Mouse (Mus musculus) forebrain, embryonic 11.5 days (tissue): ENCODE measurements around the gene A730071L15Rik. TPM values are rescaled to one million over a fixed set of nuclear protein-coding genes. Genes with fewer than 3 reads are reported as not detected.

Experiments used
- ATAC-seq: fragments of 200-750 bp; cut with Nextera tagmentation; replicated peaks from 2 replicates; pipeline ENCODE4 v1.8.0; 2017; ENCODE audit warnings: moderate TSS enrichment; ENCODE audit not compliant: low FRiP score
- DNase-seq: peaks from one replicate; pipeline ENCODE4 v3.0.0-alpha.2; 2017; ENCODE audit warnings: low spot score
- H3K27ac ChIP-seq: fragments of 300-500 bp; sonication (generic); 2 replicates; pipeline ENCODE4 v1.5.1; 2014; ENCODE audit warnings: low read depth, low read length
- H3K27me3 ChIP-seq: fragments of 300-500 bp; sonication (generic); 2 replicates; pipeline ENCODE4 v1.6.1; 2014; ENCODE audit warnings: mild to moderate bottlenecking, low read length, mixed read lengths; ENCODE audit not compliant: control insufficient read depth, insufficient read depth
- H3K36me3 ChIP-seq: fragments of 300-500 bp; sonication (generic); 2 replicates; pipeline ENCODE4 v1.6.1; 2014; ENCODE audit warnings: mild to moderate bottlenecking, low read length, moderate library complexity, mixed read lengths; ENCODE audit not compliant: control insufficient read depth, insufficient read depth
- H3K4me1 ChIP-seq: fragments of 300-500 bp; sonication (generic); replicated peaks from 2 replicates; pipeline ENCODE4 v1.6.1; 2014; ENCODE audit warnings: low read length, mixed read lengths; ENCODE audit not compliant: control insufficient read depth, insufficient read depth
- H3K4me2 ChIP-seq: fragments of 300-500 bp; sonication (generic); 2 replicates; pipeline ENCODE4 v1.6.1; 2014; ENCODE audit warnings: low read depth, mild to moderate bottlenecking, low read length, moderate library complexity, mixed read lengths; ENCODE audit not compliant: severe bottlenecking
- H3K4me3 ChIP-seq: fragments of 300-500 bp; sonication (generic); 2 replicates; pipeline ENCODE4 v1.5.1; 2014; ENCODE audit warnings: low read depth, low read length
- H3K9ac ChIP-seq: fragments of 300-500 bp; sonication (generic); 2 replicates; pipeline ENCODE4 v1.6.1; 2014; ENCODE audit warnings: low read length
- H3K9me3 ChIP-seq: fragments of 300-500 bp; sonication (generic); 2 replicates; pipeline ENCODE4 v1.6.1; 2016; ENCODE audit warnings: low read length, mixed read lengths; ENCODE audit not compliant: control insufficient read depth
- WGBS: fragments of 180-500 bp; shearing (Covaris S2); extraction: QIAGEN DNeasy Blood & Tissue Kit; methylation state at CpG from one replicate; pipeline ENCODE4 v1.1.7; 2014; 5-methylcytosine and 5-hydroxymethylcytosine counted together
- polyA plus RNA-seq: library from polyadenylated mRNA; unstranded; fragments of >200 nt; fragmentation: Nextera tagmentation; extraction: Ambion mirVana; gene quantifications from 2 replicates; pipeline ENCODE4 v1.2.1, GENCODE M21; 2014

A730071L15Rik gene
- polyA plus RNA-seq, 1 experiment from 2014 or later = 0.72 TPM

- H3K4me2 ChIP-seq = no peak overlapping the region
- H3K9ac ChIP-seq = no peak overlapping the region
- no peak for DNase-seq
- H3K4me3 ChIP-seq = no peak overlapping the region
- no peak overlapping the region for H3K27ac ChIP-seq
- no peaks in the 10 kb centered on the region for H3K4me1 ChIP-seq
- no peaks in the 10 kb centered on the region for H3K9me3 ChIP-seq
- no peaks in the 10 kb centered on the region for H3K27me3 ChIP-seq
- H3K36me3 ChIP-seq = no peaks in the 10 kb centered on the region
- no peak for ATAC-seq
Measured at GRCm38 (mm10) chr11:6161549-6161948, 38.3 kb upstream of the A730071L15Rik start.

- ATAC-seq (no peak), DNase-seq (no peak)
- H3K9me3 ChIP-seq = no peaks in the 10 kb centered on the region
- no peak overlapping the region for H3K4me2 ChIP-seq
- H3K4me3 ChIP-seq = no peak overlapping the region
- H3K27me3 ChIP-seq = no peaks in the 10 kb centered on the region
- no peak overlapping the region for H3K27ac ChIP-seq
- no peaks in the 10 kb centered on the region for H3K36me3 ChIP-seq
- no peaks in the 10 kb centered on the region for H3K4me1 ChIP-seq
- no peak overlapping the region for H3K9ac ChIP-seq
- WGBS = 96% methylated on average over 3 of the region's 3 CpGs
Measured at GRCm38 (mm10) chr11:6163062-6163461, 36.8 kb upstream of the A730071L15Rik start.

GRCm38 (mm10) chr11:6163706-6164105 lies 36.1 kb upstream of the A730071L15Rik start:
- H3K27me3 ChIP-seq = no peaks in the 10 kb centered on the region
- 92% methylated on average over 12 of the region's 12 CpGs for WGBS
- no peak overlapping the region for H3K27ac ChIP-seq
- ATAC-seq (no peak), DNase-seq (no peak)
- H3K4me2 ChIP-seq = no peak overlapping the region
- H3K9me3 ChIP-seq = no peaks in the 10 kb centered on the region
- H3K9ac ChIP-seq = no peak overlapping the region
- no peaks in the 10 kb centered on the region for H3K36me3 ChIP-seq
- H3K4me3 ChIP-seq = no peak overlapping the region
- no peaks in the 10 kb centered on the region for H3K4me1 ChIP-seq

- H3K36me3 ChIP-seq = no peaks in the 10 kb centered on the region
- no peak overlapping the region for H3K4me2 ChIP-seq
- ATAC-seq = no peak
- H3K27ac ChIP-seq = no peak overlapping the region
- H3K9ac ChIP-seq = no peak overlapping the region
- WGBS = 97% methylated on average over 7 of the region's 7 CpGs
- DNase-seq = no peak
- H3K9me3 ChIP-seq = no peaks in the 10 kb centered on the region
- H3K4me1 ChIP-seq = no peaks in the 10 kb centered on the region
- H3K4me3 ChIP-seq = no peak overlapping the region
- no peaks in the 10 kb centered on the region for H3K27me3 ChIP-seq
Measured at GRCm38 (mm10) chr11:6164781-6165180, 35.0 kb upstream of the A730071L15Rik start.

- Histone ChIP-seq H3K9ac (no peak overlapping the region), H3K36me3 (no peaks in the 10 kb centered on the region), H3K4me1 (no peaks in the 10 kb centered on the region), H3K27me3 (no peaks in the 10 kb centered on the region), H3K27ac (no peak overlapping the region), H3K4me3 (no peak overlapping the region), H3K4me2 (no peak overlapping the region), H3K9me3 (no peaks in the 10 kb centered on the region)
- WGBS = 94% methylated on average over 7 of the region's 7 CpGs
- ATAC-seq (no peak), DNase-seq (no peak)
Measured at GRCm38 (mm10) chr11:6165391-6166081, 34.3 kb upstream of the A730071L15Rik start.

GRCm38 (mm10) chr11:6166351-6166750 lies 33.5 kb upstream of the A730071L15Rik start:
- no peaks in the 10 kb centered on the region for H3K9me3 ChIP-seq
- no peaks in the 10 kb centered on the region for H3K4me1 ChIP-seq
- no peak overlapping the region for H3K27ac ChIP-seq
- H3K4me3 ChIP-seq = no peak overlapping the region
- no peaks in the 10 kb centered on the region for H3K27me3 ChIP-seq
- no peak overlapping the region for H3K9ac ChIP-seq
- H3K36me3 ChIP-seq = no peaks in the 10 kb centered on the region
- no peak for DNase-seq
- 95% methylated on average over 12 of the region's 12 CpGs for WGBS
- ATAC-seq = no peak
- H3K4me2 ChIP-seq = no peak overlapping the region

- H3K4me3 ChIP-seq = no peak overlapping the region
- no peaks in the 10 kb centered on the region for H3K9me3 ChIP-seq
- H3K27ac ChIP-seq = no peak overlapping the region
- WGBS = 93% methylated on average over 2 of the region's 2 CpGs
- H3K36me3 ChIP-seq = no peaks in the 10 kb centered on the region
- DNase-seq = no peak
- H3K4me2 ChIP-seq = no peak overlapping the region
- ATAC-seq = no peak
- H3K9ac ChIP-seq = no peak overlapping the region
- no peaks in the 10 kb centered on the region for H3K4me1 ChIP-seq
- no peaks in the 10 kb centered on the region for H3K27me3 ChIP-seq
Measured at GRCm38 (mm10) chr11:6169041-6169663, 30.7 kb upstream of the A730071L15Rik start.

GRCm38 (mm10) chr11:6174719-6175118 lies 25.1 kb upstream of the A730071L15Rik start:
- 90% methylated on average over 7 of the region's 7 CpGs for WGBS
- Histone ChIP-seq H3K9ac (no peak overlapping the region), H3K27ac (no peak overlapping the region), H3K4me3 (no peak overlapping the region), H3K4me1 (peaks cover 9% of the 10 kb centered on the region), H3K9me3 (no peaks in the 10 kb centered on the region), H3K27me3 (no peaks in the 10 kb centered on the region), H3K4me2 (no peak overlapping the region), H3K36me3 (no peaks in the 10 kb centered on the region)
- ATAC-seq = no peak
- DNase-seq = no peak

GRCm38 (mm10) chr11:6175506-6175905 lies 24.3 kb upstream of the A730071L15Rik start:
- H3K4me1 ChIP-seq = peaks cover 9% of the 10 kb centered on the region
- no peak for ATAC-seq
- 85% methylated on average over 1 of the region's 1 CpGs for WGBS

More at GRCm38 (mm10) chr11:6175506-6175905, 24.3 kb upstream of the A730071L15Rik start:
- H3K27me3 ChIP-seq = no peaks in the 10 kb centered on the region
- H3K36me3 ChIP-seq = no peaks in the 10 kb centered on the region
- no peak overlapping the region for H3K4me2 ChIP-seq
- no peaks in the 10 kb centered on the region for H3K9me3 ChIP-seq
- no peak overlapping the region for H3K27ac ChIP-seq
- H3K9ac ChIP-seq = no peak overlapping the region
- no peak for DNase-seq
- no peak overlapping the region for H3K4me3 ChIP-seq
